Mouse (Mus musculus): Measurements from ENCODE around the gene Dip2c. TPM values are rescaled to one million over a fixed set of nuclear protein-coding genes. Genes with fewer than 3 reads are reported as not detected.

Dip2c gene
- polyA plus RNA-seq, 1 experiment, result 4.0 TPM

GRCm38 (mm10) chr13:9299657-9300056 is 23.3 kb downstream of the Dip2c start:
- Histone ChIP-seq H3K27me3 (ENCODE audit: control insufficient read depth, insufficient read depth, low read length) (no peaks in the 10 kb centered on the region), H3K4me3 (ENCODE audit: control insufficient read depth, low read depth, low read length) (no peak overlapping the region), H3K27ac (ENCODE audit: control insufficient read depth, insufficient read depth, low read depth, low read length) (no peak overlapping the region), H3K36me3 (ENCODE audit: control insufficient read depth, insufficient read depth, low read length) (no peaks in the 10 kb centered on the region), H3K4me1 (ENCODE audit: control insufficient read depth, insufficient read depth, low read length) (no peaks in the 10 kb centered on the region)
- TF ChIP-seq POLR2A (IDR thresholded peaks at IDR 0.05; ENCODE audit: control insufficient read depth, low read depth, low read length) (no peak), CTCF (IDR thresholded peaks at IDR 0.05; ENCODE audit: control insufficient read depth, insufficient read depth, insufficient replicate concordance, low read depth, low read length) (no peak)

- Histone ChIP-seq H3K4me1 (ENCODE audit: control insufficient read depth, insufficient read depth, low read length) (no peaks in the 10 kb centered on the region), H3K36me3 (ENCODE audit: control insufficient read depth, insufficient read depth, low read length) (no peaks in the 10 kb centered on the region), H3K27me3 (ENCODE audit: control insufficient read depth, insufficient read depth, low read length) (no peaks in the 10 kb centered on the region), H3K4me3 (ENCODE audit: control insufficient read depth, low read depth, low read length) (no peak overlapping the region), H3K27ac (ENCODE audit: control insufficient read depth, insufficient read depth, low read depth, low read length) (no peak overlapping the region)
- TF ChIP-seq POLR2A (IDR thresholded peaks at IDR 0.05; ENCODE audit: control insufficient read depth, low read depth, low read length), result no peak
- no peak for TF ChIP-seq CTCF (IDR thresholded peaks at IDR 0.05; ENCODE audit: control insufficient read depth, insufficient read depth, insufficient replicate concordance, low read depth, low read length)
Measured at GRCm38 (mm10) chr13:9308863-9309262, 32.5 kb downstream of the Dip2c start.

- no peak overlapping the region for H3K27ac ChIP-seq (ENCODE audit: control insufficient read depth, insufficient read depth, low read depth, low read length)
- no peaks in the 10 kb centered on the region for H3K36me3 ChIP-seq (ENCODE audit: control insufficient read depth, insufficient read depth, low read length)
- no peak overlapping the region for H3K4me3 ChIP-seq (ENCODE audit: control insufficient read depth, low read depth, low read length)
- H3K4me1 ChIP-seq (ENCODE audit: control insufficient read depth, insufficient read depth, low read length), result no peaks in the 10 kb centered on the region
- TF ChIP-seq CTCF (IDR thresholded peaks at IDR 0.05; ENCODE audit: control insufficient read depth, insufficient read depth, insufficient replicate concordance, low read depth, low read length) (no peak), POLR2A (IDR thresholded peaks at IDR 0.05; ENCODE audit: control insufficient read depth, low read depth, low read length) (no peak)
- no peaks in the 10 kb centered on the region for H3K27me3 ChIP-seq (ENCODE audit: control insufficient read depth, insufficient read depth, low read length)
Measured at GRCm38 (mm10) chr13:9310806-9311205, 34.5 kb downstream of the Dip2c start.

- H3K36me3 ChIP-seq (ENCODE audit: control insufficient read depth, insufficient read depth, low read length), result no peaks in the 10 kb centered on the region
- H3K4me3 ChIP-seq (ENCODE audit: control insufficient read depth, low read depth, low read length), result no peak overlapping the region
- H3K27me3 ChIP-seq (ENCODE audit: control insufficient read depth, insufficient read depth, low read length), result no peaks in the 10 kb centered on the region
- no peaks in the 10 kb centered on the region for H3K4me1 ChIP-seq (ENCODE audit: control insufficient read depth, insufficient read depth, low read length)
- TF ChIP-seq CTCF (IDR thresholded peaks at IDR 0.05; ENCODE audit: control insufficient read depth, insufficient read depth, insufficient replicate concordance, low read depth, low read length) (no peak), POLR2A (IDR thresholded peaks at IDR 0.05; ENCODE audit: control insufficient read depth, low read depth, low read length) (no peak)
- no peak overlapping the region for H3K27ac ChIP-seq (ENCODE audit: control insufficient read depth, insufficient read depth, low read depth, low read length)
Measured at GRCm38 (mm10) chr13:9312916-9313315, 36.6 kb downstream of the Dip2c start.

- TF ChIP-seq POLR2A (IDR thresholded peaks at IDR 0.05; ENCODE audit: control insufficient read depth, low read depth, low read length) (no peak), CTCF (IDR thresholded peaks at IDR 0.05; ENCODE audit: control insufficient read depth, insufficient read depth, insufficient replicate concordance, low read depth, low read length) (no peak)
- no peaks in the 10 kb centered on the region for H3K4me1 ChIP-seq (ENCODE audit: control insufficient read depth, insufficient read depth, low read length)
- H3K27ac ChIP-seq (ENCODE audit: control insufficient read depth, insufficient read depth, low read depth, low read length), result no peak overlapping the region
- H3K27me3 ChIP-seq (ENCODE audit: control insufficient read depth, insufficient read depth, low read length), result no peaks in the 10 kb centered on the region
- no peak overlapping the region for H3K4me3 ChIP-seq (ENCODE audit: control insufficient read depth, low read depth, low read length)
- no peaks in the 10 kb centered on the region for H3K36me3 ChIP-seq (ENCODE audit: control insufficient read depth, insufficient read depth, low read length)
Measured at GRCm38 (mm10) chr13:9314099-9314712, 37.9 kb downstream of the Dip2c start.

DNA sequence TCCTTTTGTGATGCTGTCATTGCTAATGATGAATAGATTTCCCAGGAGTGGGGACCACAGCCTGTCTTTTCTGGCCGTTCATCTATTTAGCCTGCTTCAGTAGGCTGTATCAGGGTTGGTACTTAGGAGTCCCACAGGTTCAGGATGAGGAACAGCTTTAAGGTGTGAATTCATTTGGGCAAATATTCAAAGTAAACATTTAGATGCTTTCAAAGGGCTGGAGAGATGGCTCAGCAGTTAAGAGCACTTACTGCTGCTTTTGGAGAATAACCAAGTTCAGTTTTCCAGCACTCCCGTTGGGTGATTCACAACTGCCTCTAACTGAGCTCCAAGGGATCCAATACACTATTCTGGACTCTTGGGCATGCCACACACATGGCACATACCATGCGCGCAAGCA is 38.4 kb downstream of the Dip2c start:
- Histone ChIP-seq H3K27me3 (ENCODE audit: control insufficient read depth, insufficient read depth, low read length) (no peaks in the 10 kb centered on the region), H3K4me1 (ENCODE audit: control insufficient read depth, insufficient read depth, low read length) (no peaks in the 10 kb centered on the region), H3K36me3 (ENCODE audit: control insufficient read depth, insufficient read depth, low read length) (no peaks in the 10 kb centered on the region), H3K4me3 (ENCODE audit: control insufficient read depth, low read depth, low read length) (no peak overlapping the region), H3K27ac (ENCODE audit: control insufficient read depth, insufficient read depth, low read depth, low read length) (no peak overlapping the region)
- no peak for TF ChIP-seq CTCF (IDR thresholded peaks at IDR 0.05; ENCODE audit: control insufficient read depth, insufficient read depth, insufficient replicate concordance, low read depth, low read length)
- no peak for TF ChIP-seq POLR2A (IDR thresholded peaks at IDR 0.05; ENCODE audit: control insufficient read depth, low read depth, low read length)

GRCm38 (mm10) chr13:9319745-9320144 is 43.4 kb downstream of the Dip2c start:
- H3K27me3 ChIP-seq (ENCODE audit: control insufficient read depth, insufficient read depth, low read length), result no peaks in the 10 kb centered on the region
- no peaks in the 10 kb centered on the region for H3K36me3 ChIP-seq (ENCODE audit: control insufficient read depth, insufficient read depth, low read length)
- H3K27ac ChIP-seq (ENCODE audit: control insufficient read depth, insufficient read depth, low read depth, low read length), result no peak overlapping the region
- H3K4me3 ChIP-seq (ENCODE audit: control insufficient read depth, low read depth, low read length), result no peak overlapping the region
- no peak for TF ChIP-seq CTCF (IDR thresholded peaks at IDR 0.05; ENCODE audit: control insufficient read depth, insufficient read depth, insufficient replicate concordance, low read depth, low read length)
- TF ChIP-seq POLR2A (IDR thresholded peaks at IDR 0.05; ENCODE audit: control insufficient read depth, low read depth, low read length), result no peak
- no peaks in the 10 kb centered on the region for H3K4me1 ChIP-seq (ENCODE audit: control insufficient read depth, insufficient read depth, low read length)
